Mouse (Mus musculus): ENCODE data around the gene Tmem269.

GRCm38 (mm10) chr4:119247462-119248235, 29.6 kb upstream of the Tmem269 start:
- TF ChIP-seq CTCF (IDR thresholded peaks at IDR 0.05; ENCODE audit: extremely low read depth, insufficient read depth, insufficient read length, insufficient replicate concordance) (peak; percentile 87), POLR2A (IDR thresholded peaks at IDR 0.05; ENCODE audit: low read depth, low read length) (no peak)
